Mouse (Mus musculus) 416B (cell line): ENCODE data around the gene C87436.
A peak's percentile ranks its signal among the peaks of the same experiment; 100 is the strongest.

Source experiments
- DNase-seq: peaks from one replicate; pipeline ENCODE4 v3.0.0; 2011; ENCODE audit warnings: low read depth

The C87436 gene

DNA sequence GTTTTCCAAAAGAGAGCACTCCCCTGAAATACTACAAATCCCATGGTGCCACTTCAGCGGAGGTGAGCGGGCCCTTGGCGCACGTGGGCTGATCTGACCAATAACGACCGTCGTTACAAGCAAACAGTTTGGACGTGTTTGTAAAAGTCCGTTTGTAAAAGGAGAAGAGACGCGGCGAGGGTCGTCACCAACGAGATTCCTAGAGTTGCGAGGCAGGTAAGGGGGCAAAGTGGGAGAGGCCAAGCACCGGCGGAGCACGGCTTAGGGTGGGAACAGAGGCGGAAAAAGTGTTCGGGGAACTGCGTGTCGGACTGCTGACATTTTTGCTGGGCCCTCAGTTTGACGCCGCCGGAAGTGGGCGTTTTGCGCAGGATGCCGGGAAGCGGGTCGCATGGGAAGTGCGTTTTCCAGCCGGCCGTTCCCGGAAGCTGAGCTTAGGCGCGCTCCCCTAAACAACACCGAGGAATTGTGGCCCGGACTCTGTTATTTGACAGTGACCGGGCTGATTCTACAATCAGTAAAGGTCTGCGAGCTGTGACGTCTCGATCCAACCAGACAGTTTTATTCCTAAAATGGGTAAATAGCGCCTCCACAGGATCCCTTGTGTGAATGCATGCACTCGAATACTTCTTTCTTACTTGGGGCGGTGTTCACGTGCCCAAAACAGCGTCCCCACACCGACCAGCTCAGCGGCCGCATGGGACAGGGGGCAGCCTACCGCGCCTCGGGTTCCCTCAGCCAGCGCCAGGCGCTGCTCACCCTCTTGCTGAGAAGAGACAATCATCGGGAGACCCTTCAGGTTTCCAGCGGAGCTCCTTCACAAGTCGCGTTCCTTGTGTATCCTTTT lies at the start of gene C87436:
Gene C87436 (plus strand): TSS at position 103 of the 847 bp plus-strand sequence.
- DNase-seq = peak; percentile 99

GRCm38 (mm10) chr6:86388461-86388860 lies 49.7 kb upstream of the C87436 start:
- DNase-seq = no peak

DNA sequence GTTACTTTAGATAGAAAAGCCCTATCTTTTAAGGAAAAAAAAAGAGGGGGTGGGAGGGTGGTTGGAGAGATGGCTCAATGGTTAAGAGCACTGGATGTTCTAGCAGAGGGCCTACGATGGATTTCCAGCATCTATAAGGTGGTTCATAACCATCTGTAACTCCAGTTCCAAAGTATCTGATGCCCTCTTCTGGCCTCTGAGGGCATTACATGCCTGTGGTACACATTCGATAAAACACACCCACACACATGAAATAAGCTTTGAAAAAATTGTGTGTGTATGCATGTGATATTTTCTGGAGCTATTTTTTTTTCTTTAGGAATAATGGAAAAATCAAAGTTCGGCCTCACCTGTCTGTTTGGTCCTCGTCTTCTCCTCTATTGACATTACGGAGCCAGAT lies 46.8 kb upstream of the C87436 start:
- DNase-seq = no peak

GRCm38 (mm10) chr6:86393187-86393586 lies 45.0 kb upstream of the C87436 start:
- no peak for DNase-seq

GRCm38 (mm10) chr6:86394078-86394720 lies 44.0 kb upstream of the C87436 start:
- DNase-seq = no peak

- DNase-seq = no peak
Observed at GRCm38 (mm10) chr6:86395021-86395420, 43.2 kb upstream of the C87436 start.

- DNase-seq = peak; percentile 40
Observed at GRCm38 (mm10) chr6:86395969-86396368, 42.2 kb upstream of the C87436 start.

DNA sequence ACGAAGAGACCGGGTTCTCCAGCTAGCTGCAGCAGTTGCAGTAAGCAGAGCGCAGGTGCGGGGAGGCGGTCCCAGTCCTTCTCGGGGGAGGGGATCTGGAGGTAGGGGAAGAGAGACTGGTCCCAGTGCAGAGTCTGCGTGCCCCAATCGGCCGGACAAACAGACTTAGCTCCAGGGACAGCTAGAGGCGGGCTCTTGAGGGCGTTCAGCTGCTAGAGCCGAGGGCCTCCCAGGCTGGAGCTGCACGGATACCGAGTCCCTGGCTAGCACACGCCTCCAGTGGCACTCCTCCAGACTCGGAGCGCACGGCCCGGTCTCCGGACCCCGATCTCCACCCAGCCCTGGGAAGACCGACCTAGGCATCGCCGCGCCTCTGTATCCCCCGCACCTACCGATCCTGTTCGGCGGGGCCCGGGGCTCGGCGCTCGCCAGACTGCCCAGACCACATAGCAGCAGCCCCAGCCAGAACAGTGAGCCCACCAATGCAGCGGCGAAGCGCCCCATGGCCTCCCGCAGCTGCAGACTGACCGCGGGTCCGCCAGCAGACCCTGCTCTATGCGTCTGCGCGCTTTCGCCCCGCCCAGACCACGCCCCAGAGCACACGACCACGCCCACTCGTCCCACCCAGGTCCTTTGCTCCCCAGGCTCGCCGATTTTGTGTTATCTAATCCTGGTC lies 41.5 kb upstream of the C87436 start, which contains the start of gene Pcyox1:
Gene Pcyox1 (minus strand): TSS at position 574 of the 676 bp plus-strand sequence.
- DNase-seq = peak; percentile 89

DNA sequence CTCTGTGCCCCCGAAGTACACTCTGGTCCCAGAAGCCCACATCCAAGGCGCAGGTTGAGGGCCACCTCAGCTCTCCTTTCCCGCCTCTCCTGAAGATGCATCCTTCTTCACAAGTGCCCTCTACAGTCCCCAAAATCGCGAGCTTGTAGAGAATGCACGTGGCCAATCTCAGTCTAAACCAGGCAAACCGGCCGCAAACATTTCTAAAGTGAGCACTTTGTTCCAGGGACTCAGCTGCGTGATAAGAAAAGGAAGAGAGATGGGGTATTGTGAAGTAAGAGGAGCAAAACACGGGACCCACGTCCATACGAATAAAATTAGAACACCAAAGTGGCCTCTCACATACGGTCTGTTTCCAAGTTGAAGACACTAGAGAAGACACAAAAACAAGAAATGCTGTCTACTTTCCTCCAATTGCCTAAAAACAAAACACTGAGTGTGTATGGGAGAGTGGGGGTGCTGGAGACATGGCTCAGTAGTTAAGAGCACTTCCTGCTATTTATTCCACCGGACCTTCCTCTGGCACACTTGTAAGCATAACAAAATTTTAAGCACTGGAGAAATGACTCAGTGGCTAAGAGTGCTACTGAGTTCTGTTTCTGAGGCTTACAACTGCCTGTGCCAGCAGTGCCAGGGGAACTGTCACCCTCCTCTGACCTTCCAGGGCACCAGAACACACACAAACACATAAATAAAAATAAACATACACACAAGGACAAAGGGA lies 40.8 kb upstream of the C87436 start:
- DNase-seq = peak; percentile 61

DNA sequence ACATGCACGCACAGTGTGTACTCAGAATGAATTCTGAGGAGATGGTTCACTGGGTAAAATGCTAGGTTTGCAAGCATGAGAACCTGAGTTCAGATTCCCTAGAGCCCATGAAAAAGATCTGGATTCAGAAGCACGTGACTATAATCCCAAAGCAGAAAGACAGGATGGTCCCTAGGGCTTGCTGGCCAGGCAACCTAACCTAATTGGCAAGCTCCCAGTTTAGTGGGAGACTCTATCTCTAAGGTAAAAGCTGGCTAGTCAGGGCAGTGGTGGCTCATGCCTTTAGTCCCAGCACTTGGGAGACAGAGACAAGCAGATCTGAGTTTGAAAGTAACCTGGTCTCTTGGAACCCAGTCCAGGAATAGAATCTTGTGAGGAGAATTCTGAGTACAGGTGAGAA lies 39.2 kb upstream of the C87436 start:
- no peak for DNase-seq

GRCm38 (mm10) chr6:86399995-86400394 lies 38.2 kb upstream of the C87436 start:
- no peak for DNase-seq

DNA sequence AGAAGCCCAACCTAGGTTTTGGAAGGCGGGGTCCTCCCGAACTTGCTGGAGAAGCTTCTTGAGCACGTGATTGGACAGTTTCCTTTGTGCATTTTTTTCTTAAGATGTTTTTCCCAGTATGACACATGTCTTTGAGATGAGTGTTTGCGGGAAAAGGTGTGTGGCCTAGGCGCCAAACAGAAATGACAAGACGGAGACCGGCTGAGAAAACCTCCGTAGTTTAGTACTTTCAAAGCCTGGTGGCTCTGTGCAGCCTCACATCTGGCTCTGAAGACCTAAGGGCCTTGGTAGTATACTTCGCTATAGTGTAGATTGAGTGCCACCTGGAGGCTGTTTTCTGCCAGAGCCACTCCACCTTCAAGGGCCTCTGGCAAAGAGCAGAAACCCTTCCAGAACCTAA lies 37.2 kb upstream of the C87436 start:
- DNase-seq = peak; percentile 92

GRCm38 (mm10) chr6:86402681-86403607 lies 35.2 kb upstream of the C87436 start:
- DNase-seq = peak; percentile 62

- peak; percentile 92 for DNase-seq
Observed at GRCm38 (mm10) chr6:86403728-86404099, 34.5 kb upstream of the C87436 start.

- DNase-seq = peak; percentile 98
Observed at GRCm38 (mm10) chr6:86404100-86404861, 33.9 kb upstream of the C87436 start, which contains the start of gene Tia1. Tia1 (plus strand) TSS chr6:86404219.

GRCm38 (mm10) chr6:86404996-86405395 lies 33.2 kb upstream of the C87436 start:
- DNase-seq = peak; percentile 71

GRCm38 (mm10) chr6:86406306-86406705 lies 31.9 kb upstream of the C87436 start:
- no peak for DNase-seq

DNA sequence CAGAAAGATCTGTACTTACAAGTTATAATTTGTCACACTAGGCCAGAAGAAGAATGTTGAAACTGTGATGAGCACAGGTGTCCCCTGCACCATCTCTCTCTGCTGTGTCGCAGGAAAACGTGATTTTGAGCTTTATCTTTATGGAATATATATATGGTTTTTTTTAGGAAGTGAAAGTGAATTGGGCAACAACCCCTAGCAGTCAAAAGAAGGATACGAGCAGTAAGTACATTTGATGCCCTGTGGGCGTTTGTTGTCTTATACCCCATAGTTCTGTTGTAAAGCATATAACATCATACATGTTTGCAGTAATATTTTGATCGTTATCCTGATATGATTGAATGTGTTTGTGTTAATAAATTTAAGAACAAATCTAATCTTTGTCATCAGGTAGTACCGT lies 19.5 kb upstream of the C87436 start:
- DNase-seq = no peak

- DNase-seq = no peak
Observed at GRCm38 (mm10) chr6:86419239-86419638, 18.9 kb upstream of the C87436 start.

DNA sequence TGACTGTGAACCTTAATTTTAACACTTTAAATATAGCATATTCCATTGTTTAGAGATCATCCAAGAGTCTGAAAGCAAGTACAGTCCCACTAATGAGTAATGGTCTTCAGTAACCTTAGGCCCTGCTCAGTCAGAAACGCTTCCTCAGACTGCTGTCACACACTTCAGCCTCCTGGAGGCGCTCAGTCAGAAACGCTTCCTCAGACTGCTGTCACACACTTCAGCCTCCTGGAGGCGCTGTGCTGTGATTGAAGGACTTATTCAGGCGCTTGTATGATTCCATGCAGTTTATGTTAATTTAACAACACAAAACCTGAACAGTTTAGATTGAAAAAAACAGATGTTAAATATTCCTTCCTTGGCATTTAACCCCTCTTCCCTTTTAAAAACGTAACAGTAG lies 17.7 kb upstream of the C87436 start:
- DNase-seq = peak; percentile 61
